Mouse (Mus musculus) kidney, adult 2 months (tissue): Measurements from ENCODE around the gene Arpc1b. TPM values are rescaled to one million over a fixed set of nuclear protein-coding genes. Genes with fewer than 3 reads are reported as not detected.
"Not testable (repeated sequence)": the region's sequence is repeated elsewhere in the genome, so short reads cannot be mapped to it uniquely, and the experiment has no call there.

Source experiments
- DNase-seq: peaks from one replicate; pipeline ENCODE4 v3.0.0; 2021
- H3K27ac ChIP-seq: fragments of 200-500 bp; 2 replicates; pipeline ENCODE4 v1.5.1; 2012; ENCODE audit warnings: low read depth, low read length, control low read depth, inconsistent platforms; ENCODE audit not compliant: insufficient read depth
- H3K27me3 ChIP-seq: fragments of 200-500 bp; replicated peaks from 2 replicates; pipeline ENCODE4 v1.6.1; 2012; ENCODE audit warnings: mild to moderate bottlenecking, moderate library complexity, low read length, inconsistent platforms; ENCODE audit not compliant: control insufficient read depth, insufficient read depth
- H3K36me3 ChIP-seq: fragments of 200-500 bp; 2 replicates; pipeline ENCODE4 v1.6.1; 2012; ENCODE audit warnings: mild to moderate bottlenecking, moderate library complexity, low read length, inconsistent platforms; ENCODE audit not compliant: control insufficient read depth, insufficient read depth
- H3K4me1 ChIP-seq: fragments of 200-500 bp; 2 replicates; pipeline ENCODE4 v1.6.1; 2011; ENCODE audit warnings: low read length; ENCODE audit not compliant: control insufficient read depth, insufficient read depth
- H3K4me3 ChIP-seq: fragments of 200-500 bp; 2 replicates; pipeline ENCODE4 v1.5.1; 2011; ENCODE audit warnings: mild to moderate bottlenecking, low read depth, low read length, control low read depth; ENCODE audit not compliant: insufficient read depth
- CTCF ChIP-seq: fragments of 200-500 bp; conservative IDR thresholded peaks from 2 replicates; pipeline ENCODE4 v1.5.1; 2011; ENCODE audit warnings: low read depth, mild to moderate bottlenecking, control low read depth, low read length, moderate library complexity, mixed read lengths; ENCODE audit not compliant: insufficient read depth, insufficient read length
- POLR2A ChIP-seq: fragments of 200-500 bp; IDR thresholded peaks from one replicate; pipeline ENCODE4 v1.6.1; 2011; ENCODE audit warnings: low read depth, low read length, control low read depth
- WGBS: fragments of 180-500 bp; shearing (Covaris S2); methylation state at CpG from one replicate; pipeline ENCODE4 v1.1.7; 2018; 5-methylcytosine and 5-hydroxymethylcytosine counted together
- polyA plus RNA-seq: library from polyadenylated mRNA; depleted of rRNA; stranded (reverse); fragments of >200 nt; gene quantifications from 2 replicates; pipeline ENCODE4 v1.2.3, GENCODE M21; 2012

Arpc1b gene
- polyA plus RNA-seq, 1 experiment = 193 TPM

GRCm38 (mm10) chr5:145083632-145084451 is 30.2 kb upstream of the Arpc1b start, which contains the start of the genes Arpc1a and Kpna7:
Gene Arpc1a, plus strand, starts transcription at chr5:145083830.
Gene Kpna7, minus strand, starts transcription at chr5:145084030.
- peaks cover 6% of the 10 kb centered on the region; the same call in 1 of the 2 replicates for H3K4me1 ChIP-seq
- H3K27ac ChIP-seq = peak within 1 kb of the TSS; percentile 46
- TF ChIP-seq CTCF = no peak
- TF ChIP-seq POLR2A = peak; percentile 67
- no peaks in the 10 kb centered on the region for H3K27me3 ChIP-seq
- no peaks in the 10 kb centered on the region for H3K36me3 ChIP-seq
- peak; percentile 97 for DNase-seq
- H3K4me3 ChIP-seq = peak within 1 kb of the TSS; percentile 81
- under 1% methylated on average over 54 of the region's 54 CpGs for WGBS

- no peak for TF ChIP-seq CTCF
- TF ChIP-seq POLR2A = no peak
- H3K27me3 ChIP-seq = no peaks in the 10 kb centered on the region
- H3K4me1 ChIP-seq = peaks cover 6% of the 10 kb centered on the region; the same call in 1 of the 2 replicates
- H3K36me3 ChIP-seq = no peaks in the 10 kb centered on the region
- 31% methylated on average over 2 of the region's 2 CpGs for WGBS
- H3K4me3 ChIP-seq = no peak overlapping the region
- no peak for DNase-seq
- no peak overlapping the region for H3K27ac ChIP-seq
Measured at GRCm38 (mm10) chr5:145084822-145085221, 29.2 kb upstream of the Arpc1b start.

GRCm38 (mm10) chr5:145088186-145088585 is 25.8 kb upstream of the Arpc1b start:
- H3K27me3 ChIP-seq = no peaks in the 10 kb centered on the region
- no peak overlapping the region for H3K27ac ChIP-seq
- peaks cover 6% of the 10 kb centered on the region; the same call in 1 of the 2 replicates for H3K4me1 ChIP-seq
- 97% methylated on average over 2 of the region's 2 CpGs for WGBS
- no peak overlapping the region for H3K4me3 ChIP-seq
- TF ChIP-seq POLR2A (no peak), CTCF (no peak)
- DNase-seq = no peak
- H3K36me3 ChIP-seq = no peaks in the 10 kb centered on the region

GRCm38 (mm10) chr5:145089878-145090277 is 24.1 kb upstream of the Arpc1b start:
- Histone ChIP-seq H3K27ac (no peak overlapping the region), H3K4me3 (no peak overlapping the region), H3K36me3 (no peaks in the 10 kb centered on the region), H3K27me3 (no peaks in the 10 kb centered on the region), H3K4me1 (0 out of 2 replicates have a peak, but pooled peaks cover 2% of the 10 kb centered on the region)
- no peak for DNase-seq
- 87% methylated on average over 3 of the region's 3 CpGs for WGBS
- TF ChIP-seq CTCF = no peak
- no peak for TF ChIP-seq POLR2A

GRCm38 (mm10) chr5:145096195-145096594 is 17.8 kb upstream of the Arpc1b start:
- Histone ChIP-seq H3K4me3 (no peak overlapping the region), H3K4me1 (no peaks in the 10 kb centered on the region), H3K27me3 (no peaks in the 10 kb centered on the region), H3K36me3 (peaks cover 3% of the 10 kb centered on the region), H3K27ac (no peak overlapping the region)
- WGBS = 80% methylated on average over 4 of the region's 4 CpGs
- no peak for DNase-seq
- TF ChIP-seq CTCF (no peak), POLR2A (no peak)

- Histone ChIP-seq H3K27me3 (no peaks in the 10 kb centered on the region), H3K4me3 (no peak overlapping the region), H3K36me3 (peaks cover 3% of the 10 kb centered on the region), H3K4me1 (no peaks in the 10 kb centered on the region), H3K27ac (no peak overlapping the region)
- TF ChIP-seq POLR2A (no peak), CTCF (no peak)
- DNase-seq = no peak
- WGBS = 91% methylated on average over 10 of the region's 10 CpGs
Measured at GRCm38 (mm10) chr5:145098340-145098821, 15.6 kb upstream of the Arpc1b start.

- H3K36me3 ChIP-seq = no peaks in the 10 kb centered on the region; the same call in none of the 2 replicates
- 93% methylated on average over 9 of the region's 9 CpGs for WGBS
- H3K4me3 ChIP-seq = no peak overlapping the region
Measured at GRCm38 (mm10) chr5:145100960-145101359, 13.1 kb upstream of the Arpc1b start.

GRCm38 (mm10) chr5:145101451-145101850 is 12.6 kb upstream of the Arpc1b start:
- DNase-seq, H3K27ac ChIP-seq, H3K36me3 ChIP-seq, H3K27me3 ChIP-seq, H3K4me3 ChIP-seq, H3K4me1 ChIP-seq: not testable (repeated sequence)
- 97% methylated on average over 11 of the region's 11 CpGs for WGBS

More at GRCm38 (mm10) chr5:145100960-145101359, 13.1 kb upstream of the Arpc1b start:
- no peaks in the 10 kb centered on the region for H3K4me1 ChIP-seq
- no peak overlapping the region for H3K27ac ChIP-seq
- TF ChIP-seq POLR2A (no peak), CTCF (no peak)
- no peak for DNase-seq
- no peaks in the 10 kb centered on the region for H3K27me3 ChIP-seq
